Mouse (Mus musculus) ES-E14 (cell line): ENCODE data around the gene Edem1.

Source experiments
- CHD2 ChIP-seq: IDR thresholded peaks from 2 replicates; pipeline ENCODE4 v1.6.1; 2014; ENCODE audit warnings: mild to moderate bottlenecking, low read depth, low read length, inconsistent platforms
- ZC3H11A ChIP-seq: IDR thresholded peaks from 2 replicates; pipeline ENCODE4 v1.6.1; 2012; ENCODE audit warnings: low read depth, mild to moderate bottlenecking, inconsistent platforms, low read length, borderline replicate concordance

GRCm38 (mm10) chr6:108903280-108903679 is 74.8 kb downstream of the Edem1 start:
- TF ChIP-seq CHD2: no peak
- no peak for TF ChIP-seq ZC3H11A
